Mouse (Mus musculus): ENCODE data around the gene Trim38. TPM values are rescaled to one million over a fixed set of nuclear protein-coding genes. Genes with fewer than 3 reads are reported as not detected.
"Not testable (repeated sequence)": the region's sequence is repeated elsewhere in the genome, so short reads cannot be mapped to it uniquely, and the experiment has no call there.

Gene Trim38
- polyA plus RNA-seq (2016; fragmentation: Nextera tagmentation; extraction: Ambion mirVana) = 0.16 TPM in 1 of 2 replicates, not detected in the other

- 88% methylated on average over 2 of the region's 2 CpGs for WGBS
Observed at GRCm38 (mm10) chr13:23769613-23770012, at the start of gene Trim38. TSS of gene Trim38 (plus strand) at chr13:23769913.

GRCm38 (mm10) chr13:23724239-23724638 lies 45.5 kb upstream of the Trim38 start:
- no peak overlapping the region for H3K4me3 ChIP-seq (replicated peaks)
- H3K27me3 ChIP-seq = no peaks in the 10 kb centered on the region
- H3K9ac ChIP-seq (replicated peaks) = no peak overlapping the region
- H3K27ac ChIP-seq = no peak overlapping the region
- no peaks in the 10 kb centered on the region for H3K36me3 ChIP-seq
- 87% methylated on average over 4 of the region's 4 CpGs for WGBS
- ATAC-seq (ENCODE audit: insufficient number of reproducible peaks, insufficient read depth, low FRiP score, low TSS enrichment, low read depth) = no peak
- H3K4me1 ChIP-seq (replicated peaks) = no peaks in the 10 kb centered on the region; the same call in 1 of the 2 replicates
- no peaks in the 10 kb centered on the region for H3K9me3 ChIP-seq
- H3K4me2 ChIP-seq = no peak overlapping the region

More at GRCm38 (mm10) chr13:23769613-23770012, at the start of gene Trim38:
- H3K9me3 ChIP-seq; H3K27ac ChIP-seq; ATAC-seq (ENCODE audit: insufficient number of reproducible peaks, insufficient read depth, low FRiP score, low TSS enrichment, low read depth); H3K9ac ChIP-seq (replicated peaks); H3K4me2 ChIP-seq; H3K27me3 ChIP-seq; H3K4me1 ChIP-seq (replicated peaks); H3K4me3 ChIP-seq (replicated peaks); H3K36me3 ChIP-seq: not testable (repeated sequence)

DNA sequence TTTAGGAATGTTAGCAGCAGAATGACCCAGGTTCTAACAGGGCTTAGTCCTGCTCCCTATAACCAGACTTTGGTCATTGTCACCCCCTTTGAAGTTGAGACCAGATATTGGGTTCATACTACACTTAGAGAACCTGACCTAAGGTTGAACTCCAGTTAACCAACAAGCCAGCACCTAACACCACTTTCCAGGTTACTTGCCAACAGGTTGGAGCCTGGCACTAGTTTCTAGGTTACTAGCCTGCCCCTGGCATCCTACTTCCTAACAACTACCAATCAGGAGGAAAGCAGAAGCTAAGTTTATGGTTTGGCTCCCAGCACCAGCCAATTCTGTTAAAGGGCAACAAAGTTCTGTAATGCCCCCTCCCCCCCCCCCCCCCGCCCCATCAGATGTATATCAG lies 44.5 kb upstream of the Trim38 start:
- H3K9ac ChIP-seq (replicated peaks) = no peak overlapping the region
- no peaks in the 10 kb centered on the region for H3K9me3 ChIP-seq
- H3K27ac ChIP-seq = no peak overlapping the region
- no CpG with 5 or more reads among the region's 1 CpGs for WGBS
- H3K36me3 ChIP-seq = no peaks in the 10 kb centered on the region
- H3K4me1 ChIP-seq (replicated peaks) = no peaks in the 10 kb centered on the region; the same call in 1 of the 2 replicates
- ATAC-seq (ENCODE audit: insufficient number of reproducible peaks, insufficient read depth, low FRiP score, low TSS enrichment, low read depth) = no peak
- H3K4me3 ChIP-seq (replicated peaks) = no peak overlapping the region
- H3K4me2 ChIP-seq = no peak overlapping the region
- no peaks in the 10 kb centered on the region for H3K27me3 ChIP-seq

DNA sequence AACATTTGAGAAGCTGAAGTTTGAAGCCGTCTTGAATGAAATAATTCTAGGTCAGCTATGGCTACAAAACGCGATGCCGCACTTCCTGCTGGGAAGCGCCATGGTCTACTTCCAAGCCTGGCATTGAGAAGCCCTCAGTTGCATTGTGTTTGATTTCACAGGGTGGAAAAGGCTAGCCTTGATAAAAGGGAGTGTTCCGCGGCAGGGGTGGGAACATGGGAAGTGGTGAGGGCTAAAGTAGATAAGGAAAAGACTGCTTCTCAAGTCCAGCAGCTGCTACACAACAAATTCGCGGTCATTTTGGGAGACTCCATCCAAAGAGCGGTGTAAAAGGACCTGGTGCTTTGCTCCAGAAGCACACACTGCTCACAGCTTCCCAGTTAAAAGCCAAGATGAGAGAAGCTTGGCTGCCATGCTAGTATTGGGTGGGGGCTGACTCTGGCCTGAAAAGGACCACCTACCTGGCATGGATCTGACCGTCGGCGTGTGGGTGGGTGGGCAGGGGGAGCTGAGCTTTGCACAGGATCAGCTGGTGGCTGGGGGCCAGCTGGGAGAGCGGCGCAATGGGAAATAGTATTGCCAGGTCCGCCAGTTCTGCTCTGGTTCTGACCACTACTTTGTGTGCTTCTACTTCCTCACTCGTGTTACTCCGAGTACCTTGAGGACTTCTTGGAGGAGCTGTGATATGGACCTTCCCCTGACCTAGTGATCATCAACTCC lies 41.1 kb upstream of the Trim38 start:
- no peak for ATAC-seq (ENCODE audit: insufficient number of reproducible peaks, insufficient read depth, low FRiP score, low TSS enrichment, low read depth)
- 88% methylated on average over 18 of the region's 18 CpGs for WGBS
- Histone ChIP-seq H3K36me3 (no peaks in the 10 kb centered on the region), H3K9ac (replicated peaks) (no peak overlapping the region), H3K4me3 (replicated peaks) (no peak overlapping the region), H3K4me1 (replicated peaks) (no peaks in the 10 kb centered on the region; the same call in 1 of the 2 replicates), H3K27me3 (no peaks in the 10 kb centered on the region), H3K27ac (no peak overlapping the region), H3K9me3 (no peaks in the 10 kb centered on the region), H3K4me2 (no peak overlapping the region)

GRCm38 (mm10) chr13:23729192-23729525 lies 40.6 kb upstream of the Trim38 start:
- Histone ChIP-seq H3K9me3 (no peaks in the 10 kb centered on the region), H3K27me3 (no peaks in the 10 kb centered on the region), H3K4me1 (replicated peaks) (no peaks in the 10 kb centered on the region; the same call in 1 of the 2 replicates), H3K36me3 (no peaks in the 10 kb centered on the region), H3K4me2 (no peak overlapping the region), H3K4me3 (replicated peaks) (no peak overlapping the region), H3K27ac (no peak overlapping the region), H3K9ac (replicated peaks) (no peak overlapping the region)
- WGBS = 92% methylated on average over 9 of the region's 9 CpGs
- ATAC-seq (ENCODE audit: insufficient number of reproducible peaks, insufficient read depth, low FRiP score, low TSS enrichment, low read depth) = no peak

- H3K9me3 ChIP-seq = no peaks in the 10 kb centered on the region
- no peak overlapping the region for H3K4me2 ChIP-seq
- H3K9ac ChIP-seq (replicated peaks) = no peak overlapping the region
- WGBS = 90% methylated on average over 5 of the region's 5 CpGs
- no peak overlapping the region for H3K27ac ChIP-seq
- no peak for ATAC-seq (ENCODE audit: insufficient number of reproducible peaks, insufficient read depth, low FRiP score, low TSS enrichment, low read depth)
- H3K27me3 ChIP-seq = no peaks in the 10 kb centered on the region
- H3K4me3 ChIP-seq (replicated peaks) = no peak overlapping the region
- H3K36me3 ChIP-seq = no peaks in the 10 kb centered on the region
- no peaks in the 10 kb centered on the region; the same call in 1 of the 2 replicates for H3K4me1 ChIP-seq (replicated peaks)
Observed at GRCm38 (mm10) chr13:23729706-23730105, 40.0 kb upstream of the Trim38 start.

GRCm38 (mm10) chr13:23730479-23730878 lies 39.2 kb upstream of the Trim38 start:
- Histone ChIP-seq H3K4me2 (no peak overlapping the region), H3K9me3 (no peaks in the 10 kb centered on the region), H3K4me1 (replicated peaks) (no peaks in the 10 kb centered on the region), H3K27me3 (no peaks in the 10 kb centered on the region), H3K9ac (replicated peaks) (no peak overlapping the region), H3K4me3 (replicated peaks) (no peak overlapping the region), H3K36me3 (no peaks in the 10 kb centered on the region), H3K27ac (no peak overlapping the region)
- no peak for ATAC-seq (ENCODE audit: insufficient number of reproducible peaks, insufficient read depth, low FRiP score, low TSS enrichment, low read depth)
- WGBS = 52% methylated on average over 8 of the region's 8 CpGs

GRCm38 (mm10) chr13:23732156-23732804 lies 37.4 kb upstream of the Trim38 start:
- no peaks in the 10 kb centered on the region for H3K4me1 ChIP-seq (replicated peaks)
- WGBS = 29% methylated on average over 8 of the region's 8 CpGs
- H3K4me3 ChIP-seq (replicated peaks) = no peak overlapping the region
- H3K9ac ChIP-seq (replicated peaks) = no peak overlapping the region
- no peak overlapping the region for H3K27ac ChIP-seq
- no peaks in the 10 kb centered on the region for H3K9me3 ChIP-seq
- H3K4me2 ChIP-seq = no peak overlapping the region
- no peaks in the 10 kb centered on the region for H3K27me3 ChIP-seq
- H3K36me3 ChIP-seq = no peaks in the 10 kb centered on the region
- ATAC-seq (ENCODE audit: insufficient number of reproducible peaks, insufficient read depth, low FRiP score, low TSS enrichment, low read depth) = no peak

DNA sequence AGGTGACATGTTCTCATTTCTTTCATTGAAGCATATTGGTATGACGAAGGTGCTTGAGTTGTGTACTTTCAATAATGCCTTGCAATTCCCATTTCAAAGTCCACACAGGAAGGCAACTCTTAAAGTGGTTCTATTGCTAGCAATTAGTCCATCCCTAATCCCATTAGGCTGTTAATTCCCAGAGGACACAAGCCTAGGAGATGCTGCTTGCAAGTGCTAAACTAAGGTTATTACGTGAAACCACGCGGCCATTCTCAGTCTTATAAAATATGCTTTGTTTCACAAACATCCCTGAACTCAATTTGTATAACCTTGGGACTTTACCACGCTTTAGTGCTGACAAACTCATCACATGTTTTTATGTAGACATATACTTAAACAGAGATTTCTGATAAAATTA lies 32.6 kb upstream of the Trim38 start:
- Histone ChIP-seq H3K36me3 (no peaks in the 10 kb centered on the region), H3K9me3 (no peaks in the 10 kb centered on the region), H3K27me3 (no peaks in the 10 kb centered on the region), H3K4me3 (replicated peaks) (no peak overlapping the region), H3K9ac (replicated peaks) (no peak overlapping the region), H3K4me2 (no peak overlapping the region), H3K4me1 (replicated peaks) (peaks cover 9% of the 10 kb centered on the region), H3K27ac (no peak overlapping the region)
- ATAC-seq (ENCODE audit: insufficient number of reproducible peaks, insufficient read depth, low FRiP score, low TSS enrichment, low read depth) = no peak
- 85% methylated on average over 5 of the region's 5 CpGs for WGBS

- H3K9me3 ChIP-seq = no peaks in the 10 kb centered on the region
- peak overlapping the region; percentile 59 for H3K4me3 ChIP-seq (replicated peaks)
- peak overlapping the region; percentile 86 for H3K4me2 ChIP-seq
- 26% methylated on average over 4 of the region's 4 CpGs for WGBS
- no peak for ATAC-seq (ENCODE audit: insufficient number of reproducible peaks, insufficient read depth, low FRiP score, low TSS enrichment, low read depth)
- peak overlapping the region; percentile 89 for H3K9ac ChIP-seq (replicated peaks)
- peaks cover 9% of the 10 kb centered on the region for H3K4me1 ChIP-seq (replicated peaks)
- no peaks in the 10 kb centered on the region for H3K27me3 ChIP-seq
- H3K36me3 ChIP-seq = no peaks in the 10 kb centered on the region
- H3K27ac ChIP-seq = peak overlapping the region; percentile 99
Observed at GRCm38 (mm10) chr13:23738041-23738440, 31.7 kb upstream of the Trim38 start.

DNA sequence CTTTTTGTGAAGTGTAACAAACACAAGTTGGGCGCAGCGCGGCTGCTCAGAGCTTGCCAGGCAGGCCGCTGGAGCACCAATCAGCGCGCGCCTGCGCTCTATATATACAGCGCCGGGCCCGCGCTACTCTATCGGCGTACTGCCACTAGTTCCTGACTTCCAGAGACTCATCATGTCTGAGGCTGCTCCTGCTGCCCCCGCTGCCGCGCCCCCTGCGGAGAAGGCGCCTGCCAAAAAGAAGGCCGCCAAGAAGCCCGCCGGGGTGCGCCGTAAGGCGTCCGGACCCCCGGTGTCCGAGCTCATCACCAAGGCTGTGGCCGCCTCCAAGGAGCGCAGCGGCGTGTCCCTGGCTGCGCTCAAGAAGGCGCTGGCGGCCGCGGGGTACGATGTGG lies 31.0 kb upstream of the Trim38 start, which contains the start of gene Hist1h1c:
TSS of gene Hist1h1c (plus strand) at position 132 of the 392 bp plus-strand sequence.
- Histone ChIP-seq H3K4me3 (replicated peaks) (peak within 1 kb of the TSS; percentile 59), H3K9me3 (no peaks in the 10 kb centered on the region), H3K36me3 (no peaks in the 10 kb centered on the region), H3K27me3 (no peaks in the 10 kb centered on the region), H3K4me1 (replicated peaks) (peaks cover 9% of the 10 kb centered on the region), H3K9ac (replicated peaks) (peak within 1 kb of the TSS; percentile 89), H3K4me2 (peak within 1 kb of the TSS; percentile 86), H3K27ac (peak within 1 kb of the TSS; percentile 99)
- peak; percentile 95 for ATAC-seq (ENCODE audit: insufficient number of reproducible peaks, insufficient read depth, low FRiP score, low TSS enrichment, low read depth)
- 0% methylated on average over 35 of the region's 38 CpGs for WGBS

Measured in limb, embryonic 12.5 days (tissue).